Mouse (Mus musculus) kidney, adult 2 months (tissue): Measurements from ENCODE around the gene Gm47289.

Source experiments
- CTCF ChIP-seq: fragments of 200-500 bp; conservative IDR thresholded peaks from 2 replicates; pipeline ENCODE4 v1.5.1; 2011; ENCODE audit warnings: low read depth, mild to moderate bottlenecking, control low read depth, low read length, moderate library complexity, mixed read lengths; ENCODE audit not compliant: insufficient read depth, insufficient read length
- POLR2A ChIP-seq: fragments of 200-500 bp; IDR thresholded peaks from one replicate; pipeline ENCODE4 v1.6.1; 2011; ENCODE audit warnings: low read depth, low read length, control low read depth

DNA sequence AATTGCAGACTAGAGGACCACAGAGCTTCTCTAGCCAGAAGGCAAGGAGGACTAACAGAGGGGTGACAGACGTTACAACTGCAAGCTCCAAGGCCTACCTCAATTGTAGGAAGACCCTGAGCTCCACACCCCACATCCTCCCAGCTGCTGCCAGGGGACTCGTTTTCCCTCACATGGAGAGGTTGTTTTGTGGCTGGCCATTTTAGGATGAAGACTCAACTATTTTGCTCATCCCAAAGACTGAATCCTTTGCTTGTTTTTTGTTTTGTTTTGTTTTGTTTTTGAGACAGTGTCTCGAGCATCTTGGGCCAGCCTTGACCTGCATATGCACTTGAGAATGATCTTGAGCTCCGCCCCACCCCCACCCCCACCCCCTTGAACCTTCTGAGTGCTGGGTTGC lies at the start of gene Gm47289:
- TF ChIP-seq POLR2A (no peak), CTCF (no peak)
